Comparison of ENCODE assay signal across 8 mouse cellular contexts in genomic region chr17:31297521-31297939, GRCm38 (mm10). TPM values are rescaled to one million over a fixed set of nuclear protein-coding genes. Genes with fewer than 3 reads are reported as not detected.
A peak's percentile ranks its signal among the peaks of the same experiment; 100 is the strongest.
DNase-seq lines count a peak whose midpoint lies in the region; ATAC-seq and TF ChIP-seq lines count a peak whose summit lies in the region.

No protein-coding gene starts in this region.

- no peaks in the 10 kb centered on the region for H3K27me3 ChIP-seq in hindbrain, postnatal 0 days (ENCODE audit: insufficient read depth, low read length)
- H3K27me3 ChIP-seq in liver, postnatal 0 days (ENCODE audit: insufficient read depth, low read length), result no peaks in the 10 kb centered on the region
- H3K27me3 ChIP-seq in stomach, embryonic 14.5 days (ENCODE audit: control insufficient read depth, insufficient read depth, low read length), result 0 out of 2 replicates have a peak, but pooled peaks cover 2% of the 10 kb centered on the region

- TF ChIP-seq CTCF in hindbrain, postnatal 0 days (IDR thresholded peaks at IDR 0.05; ENCODE audit: low read depth), result peak; percentile 26; the same call in 1 of the 2 replicates
- TF ChIP-seq CTCF in liver, postnatal 0 days (IDR thresholded peaks at IDR 0.05; ENCODE audit: low read depth), result peak; percentile 10; the same call in 1 of the 2 replicates

- no peak for ATAC-seq in hindbrain, postnatal 0 days
- 0 out of 2 replicates have a peak, but pooled peaks have one; percentile 14 for ATAC-seq in liver, postnatal 0 days
- ATAC-seq in stomach, embryonic 14.5 days (ENCODE audit: insufficient number of reproducible peaks, insufficient read depth, low FRiP score, low read depth), result peak; percentile 44; the same call in 1 of the 2 replicates

- H3K9ac ChIP-seq in hindbrain, postnatal 0 days (replicated peaks; ENCODE audit: low read length), result no peak overlapping the region
- peak overlapping the region; percentile 77 for H3K9ac ChIP-seq in liver, postnatal 0 days (replicated peaks)
- H3K9ac ChIP-seq in stomach, embryonic 14.5 days (replicated peaks; ENCODE audit: low read depth, low read length), result no peak overlapping the region

- peak overlapping the region; percentile 56; the same call in 1 of the 2 replicates for H3K4me3 ChIP-seq in hindbrain, postnatal 0 days (ENCODE audit: low read length)
- H3K4me3 ChIP-seq in liver, postnatal 0 days (ENCODE audit: low read depth, low read length), result peak overlapping the region; percentile 56
- no peak overlapping the region for H3K4me3 ChIP-seq in stomach, embryonic 14.5 days (ENCODE audit: low read depth, low read length)

- H3K27ac ChIP-seq in hindbrain, postnatal 0 days, result no peak overlapping the region
- H3K27ac ChIP-seq in liver, postnatal 0 days (ENCODE audit: low read depth), result 0 out of 2 replicates have a peak overlapping the region, but pooled peaks have one; percentile 48
- H3K27ac ChIP-seq in stomach, embryonic 14.5 days (ENCODE audit: low read length), result no peak overlapping the region; the same call in 1 of the 2 replicates

- DNase-seq in thymus, postnatal 25 days, result peak; percentile 33
- DNase-seq in thymus, postnatal 0 days (ENCODE audit: low spot score), result no peak
- DNase-seq in gastrocnemius, adult 8-10 months (ENCODE audit: low spot score in 2 of 2), result peak; percentile 50 to 56
- DNase-seq in hindbrain, postnatal 0 days (ENCODE audit: low spot score), result peak; percentile 21
- peak; percentile 36 for DNase-seq in liver, postnatal 0 days
- DNase-seq in T-cell, adult 2 months (ENCODE audit: low spot score), result no peak
- DNase-seq in embryo, embryonic 10 days (ENCODE audit: low spot score), result no peak

- TF ChIP-seq EP300 in liver, postnatal 0 days (IDR thresholded peaks at IDR 0.05; ENCODE audit: low read depth), result no peak

- no peaks in the 10 kb centered on the region for H3K9me3 ChIP-seq in hindbrain, postnatal 0 days (ENCODE audit: low read length)
- H3K9me3 ChIP-seq in liver, postnatal 0 days (ENCODE audit: low read length), result no peaks in the 10 kb centered on the region
- no peaks in the 10 kb centered on the region for H3K9me3 ChIP-seq in stomach, embryonic 14.5 days (ENCODE audit: control insufficient read depth, low read depth, low read length)

- WGBS in hindbrain, postnatal 0 days, result 12% methylated on average over 7 of the region's 7 CpGs
- WGBS in liver, postnatal 0 days (ENCODE audit: insufficient replicate concordance), result 10% methylated on average over 7 of the region's 7 CpGs
- WGBS in stomach, embryonic 14.5 days, result 5% methylated on average over 7 of the region's 7 CpGs

- H3K36me3 ChIP-seq in hindbrain, postnatal 0 days (ENCODE audit: insufficient read depth, low read length), result no peaks in the 10 kb centered on the region
- no peaks in the 10 kb centered on the region; the same call in 1 of the 2 replicates for H3K36me3 ChIP-seq in liver, postnatal 0 days (replicated peaks; ENCODE audit: insufficient read depth, low read length)
- no peaks in the 10 kb centered on the region for H3K36me3 ChIP-seq in stomach, embryonic 14.5 days (ENCODE audit: control insufficient read depth, insufficient read depth, low read length)

- H3K4me1 ChIP-seq in hindbrain, postnatal 0 days (ENCODE audit: insufficient read depth, low read length), result peaks cover 17% of the 10 kb centered on the region; the same call in 1 of the 2 replicates
- peaks cover 26% of the 10 kb centered on the region for H3K4me1 ChIP-seq in liver, postnatal 0 days (ENCODE audit: insufficient read depth)
- H3K4me1 ChIP-seq in stomach, embryonic 14.5 days (ENCODE audit: control insufficient read depth, insufficient read depth, low read length), result peaks cover 11% of the 10 kb centered on the region; the same call in 1 of the 2 replicates

- peak overlapping the region; percentile 98 for H3K4me2 ChIP-seq in hindbrain, postnatal 0 days (ENCODE audit: low read depth, low read length)
- H3K4me2 ChIP-seq in liver, postnatal 0 days (ENCODE audit: low read depth, low read length), result peak overlapping the region; percentile 98
- peak overlapping the region; percentile 96 for H3K4me2 ChIP-seq in stomach, embryonic 14.5 days (replicated peaks; ENCODE audit: low read depth, low read length)

RNA-seq across cellular contexts. Expression of gene Slc37a1, which starts 10.9 kb away (rescaled TPM):
- polyA plus RNA-seq in thymus, postnatal 0 days (2015; fragmentation: Nextera tagmentation; extraction: Ambion mirVana), result 12.8 and 14.1 TPM in 2 replicates
- total RNA-seq in gastrocnemius, adult 8-10 months (2022), result 1 to 10 TPM; 2.4 to 4.6 (median 3.0) TPM
- 8.8 and 10.7 TPM in 2 replicates for total RNA-seq in hindbrain, postnatal 0 days (2014; rRNA removed)
- polyA plus RNA-seq in hindbrain, postnatal 0 days (2015; fragmentation: Nextera tagmentation; extraction: Ambion mirVana), result 5.7 and 6.8 TPM in 2 replicates
- polyA plus RNA-seq in liver, postnatal 0 days (2015; fragmentation: Nextera tagmentation; extraction: Ambion mirVana), result 4.3 and 4.5 TPM in 2 replicates
- 7.9 and 10.1 TPM in 2 replicates for polyA plus RNA-seq in stomach, embryonic 14.5 days (2014; fragmentation: Nextera tagmentation; extraction: Ambion mirVana)

RNA-seq across cellular contexts. Expression of gene Rsph1, which starts 20.3 kb away (rescaled TPM):
- polyA plus RNA-seq in thymus, postnatal 0 days (2015; fragmentation: Nextera tagmentation; extraction: Ambion mirVana), result 0.90 and 1.2 TPM in 2 replicates
- total RNA-seq in gastrocnemius, adult 8-10 months (2022), result 1 to 10 TPM; 1.8 to 8.3 (median 4.9) TPM
- 0.50 and 1.3 TPM in 2 replicates for total RNA-seq in hindbrain, postnatal 0 days (2014; rRNA removed)
- polyA plus RNA-seq in hindbrain, postnatal 0 days (2015; fragmentation: Nextera tagmentation; extraction: Ambion mirVana), result 8.9 TPM in 2 replicates
- 0.90 and 1.0 TPM in 2 replicates for polyA plus RNA-seq in liver, postnatal 0 days (2015; fragmentation: Nextera tagmentation; extraction: Ambion mirVana)
- 0.50 and 0.62 TPM in 2 replicates for polyA plus RNA-seq in stomach, embryonic 14.5 days (2014; fragmentation: Nextera tagmentation; extraction: Ambion mirVana)

Comparison
In these comparisons a context has a peak if more than half of its experiments do, and no peak if none do; other contexts are left out.
1. DNase-seq: peak in thymus, postnatal 25 days (single experiment), gastrocnemius, adult 8-10 months (2 of 2), hindbrain, postnatal 0 days (single experiment) and liver, postnatal 0 days (single experiment); none in thymus, postnatal 0 days (single experiment), T-cell, adult 2 months (single experiment) and embryo, embryonic 10 days (single experiment).
2. Peak in every context shown above with its lines, with median percentiles within 50 percentile points of each other: H3K4me2 ChIP-seq.